Mouse (Mus musculus): Measurements from ENCODE around the gene Evx2.
A peak's percentile ranks its signal among the peaks of the same experiment; 100 is the strongest.

Evx2 gene

GRCm38 (mm10) chr2:74695813-74696430 lies 36.6 kb upstream of the Evx2 start:
- no peak for DNase-seq (ENCODE audit: low spot score)

DNA sequence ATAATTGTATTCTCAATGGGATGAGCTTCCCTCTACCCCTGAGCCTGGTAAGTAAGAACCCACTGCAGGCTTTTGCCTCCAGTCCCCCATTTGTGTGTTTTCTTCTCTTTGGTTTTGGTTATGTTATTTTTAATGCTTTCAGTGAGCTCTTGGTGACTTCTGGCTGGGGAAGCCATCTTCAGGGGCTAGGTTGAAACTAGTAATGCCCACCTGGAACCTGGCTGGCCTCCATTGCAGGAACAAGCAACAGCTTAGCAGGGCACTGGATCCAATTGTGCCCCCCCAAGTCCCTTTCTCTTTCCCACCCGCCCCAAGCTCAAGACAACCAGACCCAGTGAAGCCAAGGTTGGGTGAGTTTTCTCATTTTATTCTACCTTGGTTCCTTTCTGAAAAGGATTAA lies 36.0 kb upstream of the Evx2 start:
- no peak for DNase-seq (ENCODE audit: low spot score)

DNA sequence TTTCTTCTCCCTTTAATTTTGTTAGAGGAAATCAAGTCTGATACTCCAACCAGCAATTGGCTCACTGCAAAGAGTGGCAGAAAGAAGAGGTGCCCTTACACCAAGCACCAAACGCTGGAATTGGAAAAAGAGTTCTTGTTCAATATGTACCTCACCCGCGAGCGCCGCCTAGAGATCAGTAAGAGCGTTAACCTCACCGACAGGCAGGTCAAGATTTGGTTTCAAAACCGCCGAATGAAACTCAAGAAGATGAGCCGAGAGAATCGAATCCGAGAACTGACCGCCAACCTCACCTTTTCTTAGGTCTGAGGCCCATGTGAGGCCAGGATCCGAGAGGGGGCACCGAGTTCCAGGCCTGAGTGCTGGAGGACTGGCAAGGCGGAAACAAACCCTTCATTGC lies 34.7 kb upstream of the Evx2 start:
- no peak for DNase-seq (ENCODE audit: low spot score)

- DNase-seq (ENCODE audit: low spot score) = no peak
Measured at GRCm38 (mm10) chr2:74693432-74693827, 34.1 kb upstream of the Evx2 start.

GRCm38 (mm10) chr2:74692808-74693431 lies 33.6 kb upstream of the Evx2 start:
- DNase-seq (ENCODE audit: low spot score) = no peak

GRCm38 (mm10) chr2:74691995-74692807 lies 32.8 kb upstream of the Evx2 start:
- no peak for DNase-seq (ENCODE audit: low spot score)

GRCm38 (mm10) chr2:74691022-74691951 lies 31.9 kb upstream of the Evx2 start, which contains the start of gene Hoxd10:
Gene Hoxd10, plus strand, starts transcription at chr2:74691924.
- peak; percentile 60 for DNase-seq (ENCODE audit: low spot score)

- no peak for DNase-seq (ENCODE audit: low spot score)
Measured at GRCm38 (mm10) chr2:74690338-74690716, 31.0 kb upstream of the Evx2 start.

DNA sequence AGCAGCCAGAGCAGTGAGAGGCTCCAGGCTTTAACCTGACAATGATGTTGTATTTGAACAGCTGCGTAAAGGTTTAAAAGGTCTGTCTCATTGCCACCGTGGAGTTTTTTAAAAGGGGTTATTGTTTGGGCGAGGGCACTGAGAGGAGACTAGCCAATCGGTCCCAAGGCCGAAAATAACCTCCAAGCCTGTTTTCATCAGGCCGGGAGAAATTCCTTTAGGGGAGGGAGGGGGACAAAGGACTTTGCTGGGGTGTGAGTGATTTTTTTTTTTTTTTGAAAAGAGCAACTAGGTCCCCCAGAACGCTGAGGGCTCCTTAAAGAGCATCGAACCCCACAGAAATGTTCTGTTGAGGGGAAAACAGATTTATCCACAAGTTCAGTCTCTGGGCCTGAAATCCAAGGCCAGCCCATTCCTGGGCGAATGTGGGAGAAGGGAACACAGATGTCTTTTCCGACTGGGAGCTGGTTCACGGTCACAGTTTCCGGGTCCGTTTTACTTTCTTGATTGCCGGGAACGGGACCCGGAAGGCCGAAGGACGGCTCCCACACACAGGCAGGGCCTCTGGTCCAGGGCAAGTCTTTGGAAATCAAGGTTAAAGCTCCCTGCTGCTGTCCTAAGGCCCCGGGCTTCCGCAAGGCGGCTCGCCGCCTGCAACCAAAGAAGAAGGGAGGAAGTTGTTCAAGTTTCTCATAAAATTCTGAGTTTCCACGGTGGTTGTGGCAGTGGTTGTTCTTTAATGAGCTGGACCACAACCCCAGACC lies 30.4 kb upstream of the Evx2 start:
- no peak for DNase-seq (ENCODE audit: low spot score)

DNA sequence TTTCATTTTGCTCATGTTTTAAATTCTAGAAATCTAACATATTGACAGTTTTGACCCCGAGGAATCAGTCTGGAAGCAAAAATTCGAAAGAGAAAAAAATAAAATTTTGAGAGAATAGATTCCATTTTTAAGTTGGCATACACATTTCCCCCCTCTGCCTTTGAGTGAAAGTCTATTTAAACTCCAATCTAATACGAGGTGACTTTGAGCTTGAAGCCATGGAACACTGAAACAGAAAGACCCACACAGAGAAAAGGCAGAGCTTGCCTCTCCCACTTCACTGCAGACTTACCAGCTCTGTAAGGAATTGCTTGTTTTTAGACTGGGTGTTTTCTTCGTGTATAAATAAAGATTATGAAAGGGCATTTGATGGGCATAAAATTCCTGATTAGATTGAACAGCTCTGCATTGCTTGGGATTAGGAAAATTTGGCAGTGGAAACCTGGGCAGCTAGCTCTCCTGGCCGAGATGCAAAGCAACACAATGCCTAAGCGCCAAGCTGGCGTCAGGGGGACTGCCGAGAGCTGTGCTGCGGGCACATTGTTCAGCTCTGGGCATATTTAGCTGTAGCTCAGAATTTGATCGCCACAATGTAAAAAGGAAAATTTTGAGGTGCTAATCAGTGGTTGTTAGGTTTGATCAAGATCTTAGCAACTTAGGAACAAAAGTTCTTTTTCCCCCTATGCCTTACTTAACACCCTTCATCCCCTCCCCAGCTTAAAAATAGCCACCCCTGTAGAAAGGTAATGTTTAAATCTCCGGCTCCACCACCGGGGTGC lies 29.6 kb upstream of the Evx2 start:
- no peak for DNase-seq (ENCODE audit: low spot score)

DNA sequence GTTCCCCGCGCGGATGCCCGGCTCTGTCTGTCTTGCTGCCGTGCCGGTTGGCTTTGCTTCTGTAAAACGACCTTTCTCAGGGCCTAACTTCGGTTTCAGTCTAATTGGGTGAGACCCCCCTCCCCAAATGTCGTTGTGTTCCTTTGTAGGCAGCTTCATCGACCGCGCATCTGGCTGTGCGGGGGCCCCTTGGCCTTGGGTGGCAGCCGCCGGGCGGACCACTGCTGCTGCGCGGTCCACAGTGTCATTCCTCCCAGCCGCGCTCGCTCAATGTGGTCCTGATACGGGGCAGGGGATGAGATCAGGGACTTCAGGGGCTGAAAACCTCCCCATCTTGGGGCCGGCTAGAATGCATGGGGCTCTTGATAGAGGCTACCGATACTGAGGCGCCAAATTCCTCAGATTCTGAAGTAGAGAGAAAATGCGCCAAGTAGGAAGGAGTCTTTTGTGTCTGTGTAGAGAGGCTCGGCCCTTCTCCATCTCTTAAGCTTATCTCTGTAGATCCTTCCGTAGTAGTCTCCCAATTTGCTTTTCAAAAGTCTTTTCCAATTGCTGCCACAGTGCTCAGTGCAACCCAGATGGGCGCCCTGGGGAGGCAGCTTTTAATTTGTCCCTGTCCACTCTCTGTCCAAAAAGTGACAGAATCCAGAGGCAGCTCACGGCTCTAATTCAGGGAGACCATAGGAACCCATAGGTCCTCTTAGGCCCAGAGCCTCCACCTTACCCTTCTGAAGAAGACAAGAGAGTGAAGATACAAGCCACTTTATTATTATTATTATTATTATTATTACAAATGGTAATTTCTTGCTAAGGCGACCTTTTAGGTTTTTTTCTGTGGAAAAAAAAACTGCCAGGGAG lies 28.6 kb upstream of the Evx2 start:
- no peak for DNase-seq (ENCODE audit: low spot score)

GRCm38 (mm10) chr2:74686988-74687697 lies 27.8 kb upstream of the Evx2 start:
- DNase-seq (ENCODE audit: low spot score) = no peak

- no peak for DNase-seq (ENCODE audit: low spot score)
Measured at GRCm38 (mm10) chr2:74686301-74686987, 27.1 kb upstream of the Evx2 start.

GRCm38 (mm10) chr2:74685059-74685603 lies 25.8 kb upstream of the Evx2 start:
- no peak for DNase-seq (ENCODE audit: low spot score)

DNA sequence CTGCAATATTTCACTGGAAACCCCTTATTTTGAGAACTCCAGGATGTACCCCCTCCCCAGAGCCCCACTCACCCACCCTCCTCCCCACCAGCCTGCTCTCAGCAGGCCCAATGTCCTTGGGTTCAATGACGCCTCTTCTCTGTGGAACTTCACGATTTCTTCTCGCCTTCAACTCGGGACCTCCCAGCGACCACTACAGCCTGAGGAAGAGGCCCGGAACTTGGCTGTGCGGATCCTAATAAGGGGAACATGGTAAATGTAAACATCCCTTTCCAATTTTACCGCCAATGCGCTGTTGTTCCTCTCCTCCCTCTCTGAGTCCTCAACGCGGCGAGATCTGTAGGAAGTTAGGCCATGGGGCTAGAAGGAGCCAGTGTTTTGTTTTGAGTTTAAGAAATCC lies 24.7 kb upstream of the Evx2 start:
- DNase-seq (ENCODE audit: low spot score) = no peak

DNA sequence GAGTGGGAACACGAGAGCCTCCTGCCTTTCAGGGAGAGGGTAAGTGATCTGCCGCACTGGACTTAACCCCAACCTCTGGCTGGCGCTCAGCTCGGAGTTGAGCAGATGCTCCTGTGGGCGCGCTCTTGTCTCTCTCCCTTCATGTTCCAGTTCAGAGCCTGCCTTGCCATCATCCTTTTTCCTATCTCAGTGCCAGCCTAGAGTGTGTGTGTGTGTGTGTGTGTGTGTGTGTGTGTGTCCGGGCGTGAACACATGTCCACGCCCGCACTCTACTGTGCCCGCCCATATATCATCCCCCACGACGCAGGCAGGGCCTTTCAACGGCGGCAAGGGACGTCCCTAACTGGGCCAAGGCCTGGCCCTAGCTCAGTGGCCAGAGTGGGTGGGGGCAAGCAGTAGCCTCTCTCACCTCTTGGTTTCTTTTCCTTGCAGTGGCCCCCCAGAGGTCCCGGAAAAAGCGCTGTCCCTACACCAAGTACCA lies 24.2 kb upstream of the Evx2 start:
- DNase-seq (ENCODE audit: low spot score) = no peak

DNA sequence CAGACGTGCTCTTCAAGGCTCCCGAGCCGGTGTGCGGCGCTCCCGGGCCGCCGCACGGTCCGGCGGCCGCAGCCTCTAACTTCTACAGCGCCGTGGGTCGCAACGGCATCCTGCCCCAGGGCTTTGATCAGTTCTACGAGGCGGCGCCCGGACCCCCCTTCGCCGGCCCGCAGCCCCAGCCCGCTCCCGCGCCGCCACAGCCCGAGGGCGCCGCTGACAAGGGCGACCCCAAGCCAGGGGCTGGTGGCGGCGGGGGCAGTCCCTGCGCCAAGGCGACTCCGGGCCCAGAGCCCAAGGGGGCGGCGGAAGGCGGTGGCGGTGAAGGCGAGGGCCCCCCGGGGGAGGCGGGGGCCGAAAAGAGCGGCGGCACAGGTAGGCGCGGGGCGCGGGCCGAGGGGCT lies 23.4 kb upstream of the Evx2 start:
- DNase-seq (ENCODE audit: low spot score) = no peak

Data from ovary, postnatal 14 days (tissue).